ENCODE assay signal across 22 mouse cellular contexts in genomic region chr1:64706610-64707009, GRCm38 (mm10). TPM values are rescaled to one million over a fixed set of nuclear protein-coding genes. Genes with fewer than 3 reads are reported as not detected.
A peak's percentile ranks its signal among the peaks of the same experiment; 100 is the strongest.
DNase-seq lines count a peak whose midpoint lies in the region; ATAC-seq and TF ChIP-seq lines count a peak whose summit lies in the region.
"Had no signal": no experiment of that assay in that cellular context is flagged by ENCODE, and none has a peak within 500 bp of the region (broad histone marks: within the 10 kb centered on the region; RNA-seq: fewer than 3 reads in every experiment).

No protein-coding gene starts in this region.

- H3K79me2 ChIP-seq in MEL (ENCODE audit: control insufficient read depth, insufficient read depth, low read length, poor library complexity), result no peaks in the 10 kb centered on the region

- H3K4me2 ChIP-seq in liver, embryonic 14.5 days (ENCODE audit: low read depth), result no peak overlapping the region
- H3K4me2 ChIP-seq in forebrain, postnatal 0 days (ENCODE audit: low read depth), result no peak overlapping the region
- H3K4me2 ChIP-seq: forebrain, embryonic 13.5 days; hindbrain, embryonic 12.5 days had no signal

- no peaks in the 10 kb centered on the region for H3K9me3 ChIP-seq in MEL (replicated peaks; ENCODE audit: insufficient read depth, low read length)
- H3K9me3 ChIP-seq in liver, embryonic 14.5 days (ENCODE audit: control insufficient read depth, low read length), result no peaks in the 10 kb centered on the region
- no peaks in the 10 kb centered on the region for H3K9me3 ChIP-seq in forebrain, postnatal 0 days (ENCODE audit: low read length)
- H3K9me3 ChIP-seq: embryonic facial prominence, embryonic 10.5 days; forebrain, embryonic 13.5 days; G1E; heart, embryonic 10.5 days; hindbrain, embryonic 12.5 days had no signal

- TF ChIP-seq RAD21 in MEL (IDR thresholded peaks at IDR 0.05; ENCODE audit: low read depth, low read length), result no peak

- H3K27ac ChIP-seq in MEL (ENCODE audit: control insufficient read depth, low read depth, low read length), result no peak overlapping the region
- no peak overlapping the region for H3K27ac ChIP-seq in liver, embryonic 14.5 days
- H3K27ac ChIP-seq in forebrain, postnatal 0 days (ENCODE audit: low read depth, low read length), result no peak overlapping the region
- H3K27ac ChIP-seq: embryonic facial prominence, embryonic 10.5 days; forebrain, embryonic 13.5 days; gastrocnemius, adult 2 months; heart, embryonic 10.5 days; hindbrain, embryonic 12.5 days had no signal

- H3K4me3 ChIP-seq in MEL (ENCODE audit: control insufficient read depth in 1 of 2, insufficient read depth in 1 of 2, low read depth in 2 of 2, low read length in 2 of 2), result no peak overlapping the region
- no peak overlapping the region for H3K4me3 ChIP-seq in liver, embryonic 14.5 days (ENCODE audit: insufficient read depth in 1 of 2, low read depth in 2 of 2, low read length in 2 of 2)
- H3K4me3 ChIP-seq in forebrain, postnatal 0 days (ENCODE audit: low read depth, low read length), result no peak overlapping the region
- H3K4me3 ChIP-seq: embryonic facial prominence, embryonic 10.5 days; forebrain, embryonic 13.5 days; gastrocnemius, adult 2 months; heart, embryonic 10.5 days; hindbrain, embryonic 12.5 days had no signal

- H3K36me3 ChIP-seq in MEL (ENCODE audit: control insufficient read depth in 1 of 2, insufficient read depth in 2 of 2, low read length in 2 of 2), result peaks cover 0 to 11% of the 10 kb centered on the region in 2 experiments; a peak in 2 of 4 replicates
- no peaks in the 10 kb centered on the region for H3K36me3 ChIP-seq in liver, embryonic 14.5 days (replicated peaks; ENCODE audit: control insufficient read depth, insufficient read depth, low read depth)
- H3K36me3 ChIP-seq in forebrain, postnatal 0 days (ENCODE audit: insufficient read depth), result peaks cover 22% of the 10 kb centered on the region

- TF ChIP-seq CTCF in MEL (IDR thresholded peaks at IDR 0.05 in 2 of 3, conservative IDR thresholded peaks at IDR 0.05 in 1 of 3; ENCODE audit: control insufficient read depth in 1 of 3, insufficient read depth in 1 of 3, low read depth in 2 of 3, low read length in 3 of 3, poor library complexity in 1 of 3, severe bottlenecking in 1 of 3), result no peak
- no peak for TF ChIP-seq CTCF in liver, embryonic 14.5 days (IDR thresholded peaks at IDR 0.05; ENCODE audit: low read depth)
- no peak for TF ChIP-seq CTCF in forebrain, postnatal 0 days (IDR thresholded peaks at IDR 0.05; ENCODE audit: low read depth)

- H3K27me3 ChIP-seq in MEL (ENCODE audit: control insufficient read depth in 1 of 2, insufficient read depth in 2 of 2, low read length in 2 of 2), result no peaks in the 10 kb centered on the region
- H3K27me3 ChIP-seq in liver, embryonic 14.5 days (ENCODE audit: control insufficient read depth, insufficient read depth, low read length), result no peaks in the 10 kb centered on the region
- H3K27me3 ChIP-seq in forebrain, postnatal 0 days (ENCODE audit: insufficient read depth, low read length), result no peaks in the 10 kb centered on the region
- H3K27me3 ChIP-seq: forebrain, embryonic 13.5 days; hindbrain, embryonic 12.5 days had no signal

- TF ChIP-seq POLR2A in MEL (IDR thresholded peaks at IDR 0.05; ENCODE audit: control insufficient read depth in 1 of 2, insufficient read depth in 1 of 2, low read depth in 1 of 2, low read length in 2 of 2, poor library complexity in 1 of 2), result no peak

- DNase-seq in A20 (ENCODE audit: low read depth, low spot score) (peak; percentile 21), MEL (ENCODE audit: low read depth, low spot score) (peak; percentile 20)
- DNase-seq in liver, embryonic 14.5 days (ENCODE audit: low read depth in 3 of 3, low spot score in 3 of 3), result peak in 2 of 3 experiments; percentile 31 to 42
- no peak for DNase-seq in forebrain, postnatal 0 days
- DNase-seq: adrenal gland, postnatal 10 days; B cell, adult 2 months; cerebellum, adult 18-20 months; cerebellum, adult 9-11 months; cerebellum, postnatal 36 days; gastrocnemius, adult 2 months; gastrocnemius, postnatal 25 days; heart, postnatal 10 days; heart, postnatal 4 days had no signal

- peak; percentile 24 to 57; a peak in 1 of 4 replicates for TF ChIP-seq EP300 in MEL (IDR thresholded peaks at IDR 0.05; ENCODE audit: low read depth in 1 of 2, low read length in 2 of 2)
- peak; percentile 42; the same call in 1 of the 2 replicates for TF ChIP-seq EP300 in liver, embryonic 14.5 days (IDR thresholded peaks at IDR 0.05; ENCODE audit: low read depth)

- 52% methylated on average over 2 of the region's 2 CpGs for WGBS in liver, embryonic 14.5 days (ENCODE audit: insufficient replicate concordance)
- 69% methylated on average over 2 of the region's 2 CpGs for WGBS in forebrain, postnatal 0 days

- peaks cover 0 to 7% of the 10 kb centered on the region in 2 experiments; a peak in 1 of 4 replicates for H3K4me1 ChIP-seq in MEL (ENCODE audit: control insufficient read depth in 1 of 2, insufficient read depth in 2 of 2, low read length in 2 of 2)
- peaks cover 4 to 9% of the 10 kb centered on the region in 2 experiments; a peak in 3 of 4 replicates for H3K4me1 ChIP-seq in liver, embryonic 14.5 days (replicated peaks; ENCODE audit: control insufficient read depth in 2 of 2, insufficient read depth in 2 of 2, low read length in 1 of 2)
- H3K4me1 ChIP-seq in forebrain, postnatal 0 days (ENCODE audit: insufficient read depth), result no peaks in the 10 kb centered on the region
- H3K4me1 ChIP-seq: embryonic facial prominence, embryonic 10.5 days; forebrain, embryonic 13.5 days; heart, embryonic 10.5 days; hindbrain, embryonic 12.5 days had no signal

- no peak overlapping the region for H3K9ac ChIP-seq in MEL (ENCODE audit: control insufficient read depth, low read depth, low read length, poor library complexity, severe bottlenecking)
- no peak overlapping the region for H3K9ac ChIP-seq in liver, embryonic 14.5 days (replicated peaks)
- H3K9ac ChIP-seq in forebrain, postnatal 0 days, result no peak overlapping the region
- H3K9ac ChIP-seq: forebrain, embryonic 13.5 days; hindbrain, embryonic 12.5 days had no signal

- peak; percentile 69; the same call in 1 of the 2 replicates for ATAC-seq in liver, embryonic 14.5 days (ENCODE audit: insufficient read depth)
- peak; percentile 58; the same call in 1 of the 2 replicates for ATAC-seq in megakaryocyte-erythroid progenitor cell, adult 5-6 weeks (replicated peaks; ENCODE audit: low FRiP score, low TSS enrichment, poor library complexity, severe bottlenecking)
- ATAC-seq in megakaryocyte progenitor cell, adult 5-6 weeks (replicated peaks; ENCODE audit: poor library complexity), result no peak
- ATAC-seq in forebrain, postnatal 0 days, result no peak
- ATAC-seq: CD4-positive, CD25-positive, alpha-beta regulatory T cell, adult 4 months; forebrain, embryonic 13.5 days; hindbrain, embryonic 16.5 days had no signal

TF ChIP-seq in MEL, 35 proteins besides CTCF, POLR2A, EP300 and RAD21:
- TF ChIP-seq POLR2AphosphoS2 (IDR thresholded peaks at IDR 0.05; ENCODE audit: low read length) (no peak), SIN3A (IDR thresholded peaks at IDR 0.05; ENCODE audit: low read length) (0 out of 2 replicates have a peak, but pooled peaks have one; percentile 11), RCOR1 (IDR thresholded peaks at IDR 0.05; ENCODE audit: low read depth, low read length) (no peak), MYC (IDR thresholded peaks at IDR 0.05; ENCODE audit: low read depth, low read length) (no peak), GATA1 (IDR thresholded peaks at IDR 0.05; ENCODE audit: low read depth, low read length) (peak; percentile 53; the same call in 1 of the 2 replicates), POLR2AphosphoS5 (IDR thresholded peaks at IDR 0.05; ENCODE audit: borderline replicate concordance, low read depth, low read length) (no peak), TCF12 (IDR thresholded peaks at IDR 0.05; ENCODE audit: low read depth, low read length) (peak; percentile 76), TAL1 (IDR thresholded peaks at IDR 0.05; ENCODE audit: low read length) (peak; percentile 11; the same call in 1 of the 2 replicates), BHLHE40 (IDR thresholded peaks at IDR 0.05; ENCODE audit: borderline replicate concordance, low read depth, low read length) (no peak), ELF1 (IDR thresholded peaks at IDR 0.05; ENCODE audit: low read depth, low read length) (no peak)

RNA-seq across cellular contexts. Expression of gene Ccnyl1, which starts 16.4 kb away (rescaled TPM):
- 3.0 and 4.9 TPM in 2 replicates for total RNA-seq in MEL (2012; rRNA removed)
- polyA plus RNA-seq in MEL (2012; ENCODE audit: insufficient read depth in 1 of 2, insufficient read length in 2 of 2, low read depth in 1 of 2, low replicate concordance in 2 of 2, missing spikeins in 1 of 2), result 10 to 100 TPM in 1 of 2 experiments, not detected in 1; 18.1 TPM
- 3.7 and 4.2 TPM in 2 replicates for polyA plus RNA-seq in liver, embryonic 14.5 days (2012; rRNA removed)
- polyA plus RNA-seq in liver, embryonic 14.5 days (2014; fragmentation: Nextera tagmentation; extraction: Ambion mirVana), result 0.90 and 1.4 TPM in 2 replicates
- total RNA-seq in megakaryocyte-erythroid progenitor cell, adult 5-6 weeks (2014; fragmentation: Nextera tagmentation), result 1.8 and 2.6 TPM in 2 replicates
- total RNA-seq in megakaryocyte-erythroid progenitor cell, adult 5-6 weeks (2017), result 2.2 and 5.0 TPM in 2 replicates
- 8.4 and 9.8 TPM in 2 replicates for total RNA-seq in megakaryocyte progenitor cell, adult 5-6 weeks (2015)
- total RNA-seq in megakaryocyte progenitor cell, adult 5-6 weeks (2017), result 4.7 and 7.8 TPM in 2 replicates
- 20.3 and 24.7 TPM in 2 replicates for total RNA-seq in forebrain, postnatal 0 days (2014; rRNA removed)
- polyA plus RNA-seq in forebrain, postnatal 0 days (2015; fragmentation: Nextera tagmentation; extraction: Ambion mirVana), result 3.1 and 3.4 TPM in 2 replicates

RNA-seq across cellular contexts. Expression of gene Fzd5, which starts 30.9 kb away (rescaled TPM):
- total RNA-seq in MEL (2012; rRNA removed), result 1.4 TPM in 2 replicates
- 1 to 10 TPM in 1 of 2 experiments, not detected in 1; 2.9 TPM for polyA plus RNA-seq in MEL (2012; ENCODE audit: insufficient read depth in 1 of 2, insufficient read length in 2 of 2, low read depth in 1 of 2, low replicate concordance in 2 of 2, missing spikeins in 1 of 2)
- polyA plus RNA-seq in liver, embryonic 14.5 days (2012; rRNA removed), result 3.4 and 4.3 TPM in 2 replicates
- polyA plus RNA-seq in liver, embryonic 14.5 days (2014; fragmentation: Nextera tagmentation; extraction: Ambion mirVana), result 2.6 and 3.2 TPM in 2 replicates
- 0.52 and 1.5 TPM in 2 replicates for total RNA-seq in megakaryocyte-erythroid progenitor cell, adult 5-6 weeks (2014; fragmentation: Nextera tagmentation)
- 2.0 and 2.6 TPM in 2 replicates for total RNA-seq in megakaryocyte-erythroid progenitor cell, adult 5-6 weeks (2017)
- total RNA-seq in megakaryocyte progenitor cell, adult 5-6 weeks (2015), result 0.89 and 1.6 TPM in 2 replicates
- 1.0 and 1.7 TPM in 2 replicates for total RNA-seq in megakaryocyte progenitor cell, adult 5-6 weeks (2017)
- total RNA-seq in forebrain, postnatal 0 days (2014; rRNA removed), result 1.6 and 4.7 TPM in 2 replicates
- 0.21 and 0.35 TPM in 2 replicates for polyA plus RNA-seq in forebrain, postnatal 0 days (2015; fragmentation: Nextera tagmentation; extraction: Ambion mirVana)

Comparison
In these comparisons a context has a peak if more than half of its experiments do, and no peak if none do; other contexts are left out.
1. ATAC-seq: peak in liver, embryonic 14.5 days (single experiment) and megakaryocyte-erythroid progenitor cell, adult 5-6 weeks (single experiment); none in megakaryocyte progenitor cell, adult 5-6 weeks (single experiment) and forebrain, postnatal 0 days (single experiment).